Mouse (Mus musculus): ENCODE results near the gene Slc4a1. TPM values are rescaled to one million over a fixed set of nuclear protein-coding genes. Genes with fewer than 3 reads are reported as not detected.

The Slc4a1 gene
- total RNA-seq, 2 experiments from 2014 or later, result 0.15 to 0.23 TPM

- H3K27ac ChIP-seq, result no peak overlapping the region
- DNase-seq (ENCODE audit: low spot score in 2 of 2), result no peak
- H3K4me3 ChIP-seq, result no peak overlapping the region
- TF ChIP-seq CTCF (conservative IDR thresholded peaks at IDR 0.05), result no peak
Measured at GRCm38 (mm10) chr11:102364570-102365371, 1.2 kb downstream of the Slc4a1 start.

GRCm38 (mm10) chr11:102363623-102364022, 2.4 kb downstream of the Slc4a1 start:
- no peak for TF ChIP-seq CTCF (conservative IDR thresholded peaks at IDR 0.05)
- Histone ChIP-seq H3K4me3 (no peak overlapping the region), H3K27ac (no peak overlapping the region)
- no peak for DNase-seq (ENCODE audit: low spot score in 2 of 2)

- DNase-seq (ENCODE audit: low spot score in 2 of 2), result no peak
- TF ChIP-seq CTCF (conservative IDR thresholded peaks at IDR 0.05), result no peak
- H3K4me3 ChIP-seq, result no peak overlapping the region
- no peak overlapping the region for H3K27ac ChIP-seq
Measured at GRCm38 (mm10) chr11:102361776-102362495, 4.1 kb downstream of the Slc4a1 start.

- Histone ChIP-seq H3K4me3 (no peak overlapping the region), H3K27ac (no peak overlapping the region)
- no peak for DNase-seq (ENCODE audit: low spot score in 2 of 2)
- no peak for TF ChIP-seq CTCF (conservative IDR thresholded peaks at IDR 0.05)
Measured at GRCm38 (mm10) chr11:102358365-102358764, 7.6 kb downstream of the Slc4a1 start.

- TF ChIP-seq CTCF (conservative IDR thresholded peaks at IDR 0.05), result no peak
- no peak for DNase-seq (ENCODE audit: low spot score in 2 of 2)
- Histone ChIP-seq H3K27ac (no peak overlapping the region), H3K4me3 (no peak overlapping the region)
Measured at GRCm38 (mm10) chr11:102356636-102357350, 9.2 kb downstream of the Slc4a1 start.

GRCm38 (mm10) chr11:102356190-102356589, 9.8 kb downstream of the Slc4a1 start:
- TF ChIP-seq CTCF (conservative IDR thresholded peaks at IDR 0.05), result no peak
- no peak overlapping the region for H3K4me3 ChIP-seq
- no peak for DNase-seq (ENCODE audit: low spot score in 2 of 2)
- no peak overlapping the region for H3K27ac ChIP-seq

GRCm38 (mm10) chr11:102355501-102355900, 10.5 kb downstream of the Slc4a1 start:
- Histone ChIP-seq H3K27ac (no peak overlapping the region), H3K4me3 (no peak overlapping the region)
- no peak for DNase-seq (ENCODE audit: low spot score in 2 of 2)
- no peak for TF ChIP-seq CTCF (conservative IDR thresholded peaks at IDR 0.05)

- no peak overlapping the region for H3K27ac ChIP-seq
- DNase-seq (ENCODE audit: low spot score in 2 of 2), result no peak
- H3K4me3 ChIP-seq, result no peak overlapping the region
- TF ChIP-seq CTCF (conservative IDR thresholded peaks at IDR 0.05), result no peak
Measured at GRCm38 (mm10) chr11:102353021-102353431, 13.0 kb downstream of the Slc4a1 start.

- no peak overlapping the region for H3K4me3 ChIP-seq
- no peak for TF ChIP-seq CTCF (conservative IDR thresholded peaks at IDR 0.05)
- no peak for DNase-seq (ENCODE audit: low spot score in 2 of 2)
- H3K27ac ChIP-seq, result no peak overlapping the region
Measured at GRCm38 (mm10) chr11:102352378-102352777, 13.6 kb downstream of the Slc4a1 start.

- no peak for TF ChIP-seq CTCF (conservative IDR thresholded peaks at IDR 0.05)
- no peak overlapping the region for H3K4me3 ChIP-seq
- DNase-seq (ENCODE audit: low spot score in 2 of 2), result no peak
- H3K27ac ChIP-seq, result no peak overlapping the region
Measured at GRCm38 (mm10) chr11:102350981-102351523, 15.0 kb downstream of the Slc4a1 start.

GRCm38 (mm10) chr11:102350416-102350815, 15.6 kb downstream of the Slc4a1 start:
- no peak overlapping the region for H3K4me3 ChIP-seq
- DNase-seq (ENCODE audit: low spot score in 2 of 2), result no peak
- no peak for TF ChIP-seq CTCF (conservative IDR thresholded peaks at IDR 0.05)
- H3K27ac ChIP-seq, result no peak overlapping the region

- TF ChIP-seq CTCF (conservative IDR thresholded peaks at IDR 0.05), result no peak
- no peak overlapping the region for H3K4me3 ChIP-seq
- DNase-seq (ENCODE audit: low spot score in 2 of 2), result no peak
- H3K27ac ChIP-seq, result no peak overlapping the region
Measured at GRCm38 (mm10) chr11:102349189-102349954, 16.6 kb downstream of the Slc4a1 start.

Measured in layer of hippocampus, adult 2 months (tissue).